Mouse (Mus musculus): ENCODE measurements around the gene Lrit2.

Lrit2 gene

DNA sequence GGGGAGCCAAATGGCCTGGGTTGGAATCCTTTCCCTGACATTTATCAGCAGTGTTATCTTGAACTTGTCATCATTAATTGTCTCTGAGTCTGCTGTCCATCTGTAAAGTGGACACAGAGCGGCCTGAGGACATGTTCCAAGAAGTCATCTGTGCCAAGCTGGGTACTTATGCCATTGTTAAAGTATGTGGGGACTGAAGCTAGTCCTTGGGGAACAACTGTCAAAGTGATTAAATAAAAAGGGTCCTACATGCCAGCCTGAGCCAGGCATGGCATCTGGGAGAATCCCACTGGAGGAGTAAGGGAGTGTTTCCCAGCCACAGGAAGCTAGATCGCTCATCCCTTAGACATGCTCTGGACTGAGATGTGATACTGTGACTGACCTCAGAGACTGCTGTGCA is 42.7 kb downstream of the Lrit2 start:
- intact Hi-C loops (cut with DNase I): no loop called here

- intact Hi-C loops (cut with DNase I): no loop called here
Measured at GRCm38 (mm10) chr14:37111371-37111770, 43.6 kb downstream of the Lrit2 start.

DNA sequence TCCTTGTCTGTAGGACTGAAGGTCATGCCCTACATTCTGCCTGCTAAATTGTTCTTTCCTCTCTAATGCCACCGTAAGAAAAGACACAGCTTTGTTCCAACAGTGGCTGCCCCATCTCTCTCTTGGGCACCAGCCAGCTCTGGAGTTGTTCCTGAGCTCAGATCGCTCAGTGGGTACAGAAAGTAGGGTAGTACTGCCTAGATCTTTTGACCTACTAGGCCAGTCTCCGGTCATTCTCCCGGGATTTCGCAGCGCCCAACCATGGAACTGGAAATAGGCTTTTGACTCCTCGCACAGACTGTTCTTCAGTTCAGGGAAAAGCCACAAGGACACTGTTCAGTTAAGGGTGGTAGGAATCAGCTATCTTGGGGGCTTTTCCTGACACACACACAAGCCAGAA is 45.2 kb downstream of the Lrit2 start:
- intact Hi-C loops (cut with DNase I): no loop called here

- intact Hi-C loops (cut with DNase I): no loop called here
Measured at GRCm38 (mm10) chr14:37113922-37114321, 46.2 kb downstream of the Lrit2 start, which contains the start of gene 2610528A11Rik. TSS of gene 2610528A11Rik (minus strand) at chr14:37114022.

DNA sequence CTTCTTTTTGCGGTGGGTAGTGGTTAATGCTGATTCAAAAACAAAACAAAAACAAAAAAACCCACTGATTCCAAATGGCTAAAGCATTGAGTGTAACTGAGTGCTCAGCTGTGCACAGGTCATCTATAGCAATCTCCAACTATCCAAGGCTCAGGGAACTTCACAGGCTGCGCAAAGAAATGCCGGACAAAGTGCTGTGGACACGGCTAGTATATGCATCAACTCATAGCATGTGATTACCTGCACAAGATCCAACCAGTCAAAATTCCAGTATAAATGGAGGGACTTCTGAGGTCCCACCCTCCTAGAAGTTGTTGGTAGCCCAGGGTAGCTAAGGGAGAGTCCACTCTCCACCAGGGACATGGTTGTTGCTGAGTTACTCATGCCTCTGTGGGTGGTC is 51.5 kb downstream of the Lrit2 start:
- intact Hi-C loops (cut with DNase I): no loop called here

All from adrenal gland (tissue).